Mouse (Mus musculus) myocyte (in vitro differentiated cells): ENCODE measurements around the gene Nrip1.

Experiments
- CEBPB ChIP-seq: IDR thresholded peaks from 2 replicates; pipeline ENCODE4 v1.6.1; 2011; ENCODE audit warnings: mild to moderate bottlenecking, moderate library complexity; ENCODE audit not compliant: poor library complexity, insufficient read depth, severe bottlenecking
- E2F4 ChIP-seq: IDR thresholded peaks from one replicate; pipeline ENCODE4 v1.6.1; 2011; ENCODE audit warnings: mild to moderate bottlenecking, control low read depth, moderate library complexity; ENCODE audit not compliant: insufficient read depth
- MAX ChIP-seq: IDR thresholded peaks from one replicate; pipeline ENCODE4 v1.6.1; 2011; ENCODE audit warnings: low read depth, mild to moderate bottlenecking, control low read depth
- MYOD1 ChIP-seq, 3 experiments: IDR thresholded peaks; one replicate each; pipeline ENCODE4 v1.6.1; 2011; ENCODE audit warnings: control low read depth in 2 of 3, low read depth in 2 of 3, mild to moderate bottlenecking in 2 of 3, moderate library complexity in 1 of 3; ENCODE audit not compliant: insufficient read length in 2 of 3, control insufficient read depth in 1 of 3
- MYOG ChIP-seq, 3 experiments: IDR thresholded peaks; one replicate each; pipeline ENCODE4 v1.6.1; 2011; ENCODE audit warnings: control low read depth in 2 of 3, low read depth in 2 of 3, mild to moderate bottlenecking in 2 of 3; ENCODE audit not compliant: insufficient read length in 2 of 3, control insufficient read depth in 1 of 3, insufficient read depth in 1 of 3
- POLR2A ChIP-seq: IDR thresholded peaks from one replicate; pipeline ENCODE4 v1.6.1; 2011; ENCODE audit warnings: low read depth, mild to moderate bottlenecking, control low read depth, moderate library complexity; ENCODE audit not compliant: insufficient read length
- POLR2AphosphoS2 ChIP-seq: IDR thresholded peaks from one replicate; pipeline ENCODE4 v1.6.1; 2011; ENCODE audit warnings: low read depth, control low read depth; ENCODE audit not compliant: insufficient read length
- TCF12 ChIP-seq: IDR thresholded peaks from one replicate; pipeline ENCODE4 v1.6.1; 2011; ENCODE audit warnings: mild to moderate bottlenecking, control low read depth; ENCODE audit not compliant: poor library complexity, insufficient read depth, severe bottlenecking
- USF1 ChIP-seq: IDR thresholded peaks from one replicate; pipeline ENCODE4 v1.6.1; 2011; ENCODE audit warnings: low read depth, mild to moderate bottlenecking, control low read depth, moderate library complexity

- no peak for TF ChIP-seq POLR2A
- no peak for TF ChIP-seq TCF12
- TF ChIP-seq POLR2AphosphoS2: no peak
- TF ChIP-seq USF1: no peak
- TF ChIP-seq CEBPB: no peak
- no peak for TF ChIP-seq MYOG (IDR thresholded peaks at IDR 0.05; ENCODE audit: control insufficient read depth in 1 of 3, insufficient read depth in 1 of 3, insufficient read length in 2 of 3, low read depth in 2 of 3)
- TF ChIP-seq MAX: no peak
- no peak for TF ChIP-seq E2F4
- TF ChIP-seq MYOD1 (IDR thresholded peaks at IDR 0.05; ENCODE audit: control insufficient read depth in 1 of 3, insufficient read length in 2 of 3, low read depth in 2 of 3): no peak
Measured at GRCm38 (mm10) chr16:76291366-76291765, 82.3 kb downstream of the Nrip1 start.
